Mouse (Mus musculus) thymus, postnatal 0 days (tissue): ENCODE data around the gene Zfp651. TPM values are rescaled to one million over a fixed set of nuclear protein-coding genes. Genes with fewer than 3 reads are reported as not detected.

Experiments
- DNase-seq: peaks from one replicate; pipeline ENCODE4 v3.0.0-alpha.2; 2015; ENCODE audit warnings: low spot score
- polyA plus RNA-seq: library from polyadenylated mRNA; unstranded; fragments of >200 nt; fragmentation: Nextera tagmentation; extraction: Ambion mirVana; gene quantifications from 2 replicates; pipeline ENCODE4 v1.2.1, GENCODE M21; 2015

Zfp651 gene
- polyA plus RNA-seq, 1 experiment from 2014 or later: 1.9 TPM

- DNase-seq: no peak
These were observed 2.7 kb downstream of the Zfp651 start for GRCm38 (mm10) chr9:121761787-121762186.

- DNase-seq: no peak
These were observed 3.1 kb downstream of the Zfp651 start for GRCm38 (mm10) chr9:121762248-121762647.

GRCm38 (mm10) chr9:121762761-121763160 lies 3.6 kb downstream of the Zfp651 start:
- DNase-seq: no peak

- no peak for DNase-seq
These were observed 4.6 kb downstream of the Zfp651 start for GRCm38 (mm10) chr9:121763716-121764115.

GRCm38 (mm10) chr9:121765166-121765855 lies 6.2 kb downstream of the Zfp651 start:
- DNase-seq: no peak

GRCm38 (mm10) chr9:121772412-121772811 lies 13.3 kb downstream of the Zfp651 start:
- no peak for DNase-seq

GRCm38 (mm10) chr9:121775951-121776350 lies 16.8 kb downstream of the Zfp651 start:
- DNase-seq: no peak

- no peak for DNase-seq
These were observed 17.4 kb downstream of the Zfp651 start for GRCm38 (mm10) chr9:121776511-121776910.

GRCm38 (mm10) chr9:121777484-121778065 lies 18.4 kb downstream of the Zfp651 start, which contains the start of gene Klhl40:
TSS of gene Klhl40 (plus strand) at chr9:121777607.
- no peak for DNase-seq

- no peak for DNase-seq
These were observed 19.0 kb downstream of the Zfp651 start for GRCm38 (mm10) chr9:121778066-121778624.

GRCm38 (mm10) chr9:121784801-121785200 lies 25.7 kb downstream of the Zfp651 start:
- DNase-seq: no peak

- DNase-seq: no peak
These were observed 26.1 kb downstream of the Zfp651 start for GRCm38 (mm10) chr9:121785261-121785660.

GRCm38 (mm10) chr9:121786359-121786758 lies 27.2 kb downstream of the Zfp651 start:
- DNase-seq: no peak

GRCm38 (mm10) chr9:121791206-121791605 lies 32.1 kb downstream of the Zfp651 start:
- DNase-seq: peak; percentile 12

- DNase-seq: no peak
These were observed 32.8 kb downstream of the Zfp651 start, which contains the start of gene Hhatl for GRCm38 (mm10) chr9:121791757-121792521. TSS of gene Hhatl (minus strand) at chr9:121792507.

- DNase-seq: no peak
These were observed 35.9 kb downstream of the Zfp651 start for GRCm38 (mm10) chr9:121794972-121795539.

GRCm38 (mm10) chr9:121797722-121798121 lies 38.6 kb downstream of the Zfp651 start:
- DNase-seq: no peak

GRCm38 (mm10) chr9:121798887-121799520 lies 39.9 kb downstream of the Zfp651 start:
- DNase-seq: no peak

GRCm38 (mm10) chr9:121802747-121803146 lies 43.6 kb downstream of the Zfp651 start:
- DNase-seq: no peak

GRCm38 (mm10) chr9:121807546-121807945 lies 48.4 kb downstream of the Zfp651 start:
- DNase-seq: no peak

- DNase-seq: no peak
These were observed 48.8 kb downstream of the Zfp651 start for GRCm38 (mm10) chr9:121807947-121808346.
